Mouse (Mus musculus) large intestine, adult 2 months (tissue): Measurements from ENCODE around the gene Sec13. TPM values are rescaled to one million over a fixed set of nuclear protein-coding genes. Genes with fewer than 3 reads are reported as not detected.
"Not testable (repeated sequence)": the region's sequence is repeated elsewhere in the genome, so short reads cannot be mapped to it uniquely, and the experiment has no call there.

Source experiments
- DNase-seq: peaks from one replicate; pipeline ENCODE4 v3.0.0-alpha.2; 2012; ENCODE audit warnings: low read depth, low spot score
- WGBS: fragments of 180-500 bp; shearing (Covaris S2); methylation state at CpG from one replicate; pipeline ENCODE4 v1.1.7; 2018; 5-methylcytosine and 5-hydroxymethylcytosine counted together
- polyA plus RNA-seq: library from polyadenylated mRNA; depleted of rRNA; stranded (reverse); fragments of >200 nt; gene quantifications from 2 replicates; pipeline ENCODE4 v1.2.3, GENCODE M21; 2012

Gene Sec13
- polyA plus RNA-seq, 1 experiment = 261 TPM

GRCm38 (mm10) chr6:113714276-113714675 lies 26.3 kb downstream of the Sec13 start:
- no peak for DNase-seq
- 80% methylated on average over 2 of the region's 2 CpGs for WGBS

- WGBS = 77% methylated on average over 5 of the region's 5 CpGs
- DNase-seq = not testable (repeated sequence)
Measured at GRCm38 (mm10) chr6:113713389-113713788, 27.2 kb downstream of the Sec13 start.

DNA sequence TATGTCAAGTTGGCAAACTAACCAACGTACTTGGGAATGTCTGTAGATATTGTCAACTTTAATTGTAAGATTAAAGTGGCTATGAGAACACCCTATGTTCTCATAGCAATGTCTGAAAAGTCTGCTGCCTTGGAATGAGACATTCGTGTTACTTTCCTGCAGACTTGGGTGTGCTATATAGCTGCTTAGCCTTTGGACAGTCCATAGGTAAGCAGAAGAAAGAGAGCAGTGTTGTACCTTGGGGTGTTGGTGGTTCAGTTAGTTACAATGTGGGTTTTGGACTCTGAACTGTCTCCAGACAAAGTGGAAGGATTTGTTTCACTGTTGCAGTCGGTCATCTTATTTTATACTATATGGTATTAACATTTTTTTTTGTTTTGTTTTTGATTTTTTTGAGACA lies 27.8 kb downstream of the Sec13 start:
- DNase-seq = no peak
- 55% methylated on average over 3 of the region's 3 CpGs for WGBS

GRCm38 (mm10) chr6:113697222-113698205 lies 43.0 kb downstream of the Sec13 start:
- WGBS = under 1% methylated on average over 113 of the region's 113 CpGs
- no peak for DNase-seq

DNA sequence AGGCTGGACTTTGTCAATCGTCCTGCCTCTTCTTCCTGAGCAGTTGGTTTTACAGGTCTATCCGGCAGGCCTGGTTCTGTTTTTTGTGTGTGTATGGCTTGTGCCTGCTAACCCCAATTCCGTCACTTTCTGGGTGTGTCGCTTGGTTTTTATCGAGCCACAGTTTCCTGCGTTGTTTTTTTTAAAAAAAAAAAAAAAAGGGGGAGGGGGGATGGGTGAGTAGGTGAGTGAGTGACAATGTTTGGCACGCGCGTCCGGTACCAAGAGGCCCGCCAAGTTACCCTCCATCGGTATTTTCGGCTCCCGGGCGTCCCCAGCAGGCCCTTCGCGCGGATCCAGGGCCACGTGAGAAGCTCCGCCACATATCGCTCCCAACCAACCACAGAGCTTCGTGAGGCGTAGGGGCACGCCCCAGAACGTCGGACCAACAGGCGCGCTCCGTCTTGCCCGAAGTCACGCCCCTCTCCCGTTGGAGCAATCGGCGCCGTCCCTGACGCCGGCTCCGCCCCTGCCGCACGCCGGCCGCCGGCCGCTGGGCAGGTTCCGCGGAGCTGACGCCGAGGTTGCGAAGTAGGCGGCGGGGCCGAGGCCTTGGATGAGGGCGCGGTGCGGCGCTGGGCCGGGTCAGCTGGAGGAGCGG lies 43.8 kb downstream of the Sec13 start, which contains the start of gene Tatdn2:
Gene Tatdn2, plus strand, starts transcription at position 469 of the 640 bp plus-strand sequence.
- peak; percentile 78 for DNase-seq
- WGBS = under 1% methylated on average over 58 of the region's 58 CpGs

GRCm38 (mm10) chr6:113695766-113696355 lies 44.7 kb downstream of the Sec13 start:
- WGBS = 25% methylated on average over 4 of the region's 4 CpGs
- no peak for DNase-seq

DNA sequence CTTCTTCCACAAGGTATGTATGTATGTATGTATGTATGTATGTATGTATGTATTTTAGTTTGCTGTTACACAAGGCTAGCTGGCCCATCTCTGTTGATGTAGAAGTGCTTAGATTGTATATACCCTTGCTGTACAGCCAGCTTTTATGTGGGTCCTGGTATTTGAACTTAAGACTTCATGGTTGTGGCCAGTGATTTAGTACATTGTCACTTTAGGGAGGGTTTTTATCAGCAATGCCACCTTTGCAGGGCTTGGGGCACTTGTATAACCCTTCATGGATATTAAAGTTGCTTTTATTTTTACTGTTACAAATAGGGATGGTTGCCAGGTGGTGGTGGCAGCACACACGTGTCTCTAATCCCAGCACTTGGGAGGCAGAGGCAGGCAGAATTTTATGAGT lies 45.3 kb downstream of the Sec13 start:
- WGBS = 13% methylated on average over 1 of the region's 1 CpGs
- no peak for DNase-seq

- 84% methylated on average over 5 of the region's 5 CpGs for WGBS
- DNase-seq = no peak
Measured at GRCm38 (mm10) chr6:113693377-113693776, 47.2 kb downstream of the Sec13 start.

GRCm38 (mm10) chr6:113692661-113693133 lies 47.8 kb downstream of the Sec13 start:
- WGBS = 54% methylated on average over 5 of the region's 5 CpGs
- DNase-seq = no peak

DNA sequence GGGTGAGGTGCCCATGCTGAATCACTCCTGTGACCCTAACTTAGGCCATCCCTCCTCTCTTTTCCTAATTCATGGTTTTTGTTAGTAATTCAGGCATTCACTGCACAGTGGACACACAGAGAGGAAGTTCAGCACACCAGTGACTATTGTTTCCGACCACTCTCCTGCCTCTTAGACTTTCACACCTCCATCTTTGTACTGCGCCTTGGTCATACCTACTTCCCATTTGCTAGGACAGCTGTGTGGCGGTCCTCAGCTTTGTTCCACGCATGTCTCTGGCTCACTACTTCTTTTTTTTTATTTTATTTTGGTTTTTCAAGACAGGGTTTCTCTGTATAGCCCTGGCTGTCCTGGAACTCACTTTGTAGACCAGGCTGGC lies 49.5 kb downstream of the Sec13 start:
- DNase-seq = no peak
- WGBS = 78% methylated on average over 4 of the region's 4 CpGs

DNA sequence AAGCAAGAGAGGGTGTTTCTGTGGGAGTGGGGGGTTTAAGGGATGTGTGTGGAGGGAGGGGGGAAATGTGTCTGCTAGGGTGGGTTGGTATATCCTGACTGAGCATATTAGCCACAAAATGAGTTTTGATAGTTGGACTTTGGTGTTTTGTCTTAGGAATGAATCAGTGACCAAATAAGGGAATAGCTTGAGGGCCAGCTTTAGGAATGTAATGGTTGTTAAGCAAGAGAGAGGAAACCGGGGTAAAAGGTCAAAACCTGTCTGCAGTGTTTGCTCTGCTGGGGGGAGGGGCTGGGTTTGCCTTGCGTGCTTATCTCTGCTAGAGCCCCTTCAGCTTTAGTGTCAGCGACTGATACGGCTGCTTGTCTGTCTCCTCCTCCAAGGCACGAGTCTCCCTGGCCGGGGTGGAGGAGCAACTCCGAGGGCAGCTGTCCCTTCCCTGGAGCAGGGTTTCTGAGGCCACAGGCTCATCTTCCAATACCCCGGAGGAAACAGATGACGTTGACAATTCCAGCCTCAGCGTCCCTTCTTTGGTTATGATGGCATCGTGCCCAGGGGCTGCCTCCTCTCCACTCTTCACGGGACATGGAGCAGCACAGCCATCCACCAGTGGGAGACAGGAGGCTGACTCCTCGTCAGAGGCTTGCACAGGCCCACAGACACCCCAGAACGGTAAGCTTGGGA lies 50.0 kb downstream of the Sec13 start:
- WGBS = 7% methylated on average over 14 of the region's 14 CpGs
- no peak for DNase-seq

DNA sequence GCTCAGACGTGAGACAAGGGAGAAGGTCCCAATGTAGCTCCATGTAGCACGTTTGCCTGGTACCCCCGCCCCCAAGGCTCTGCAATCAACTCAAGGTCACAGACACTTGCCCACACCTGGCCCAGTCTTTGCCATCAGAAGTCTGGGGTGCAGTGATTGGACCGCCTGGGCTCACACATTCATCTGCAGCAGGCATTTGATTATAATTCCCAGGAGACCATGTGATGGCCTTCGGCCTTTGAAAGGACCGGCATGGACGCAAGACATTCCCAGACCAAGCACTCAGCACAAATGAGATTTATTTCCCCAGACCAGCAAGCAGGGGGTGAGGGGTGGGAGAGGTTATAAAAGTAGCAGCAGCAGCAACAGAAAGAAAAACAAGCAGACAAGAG lies 50.5 kb downstream of the Sec13 start:
- no peak for DNase-seq
- WGBS = 17% methylated on average over 7 of the region's 7 CpGs

- no peak for DNase-seq
- WGBS = 35% methylated on average over 8 of the region's 8 CpGs
Measured at GRCm38 (mm10) chr6:113686551-113687125, 53.9 kb downstream of the Sec13 start.

- DNase-seq = no peak
- 88% methylated on average over 10 of the region's 10 CpGs for WGBS
Measured at GRCm38 (mm10) chr6:113683081-113683825, 57.3 kb downstream of the Sec13 start.

DNA sequence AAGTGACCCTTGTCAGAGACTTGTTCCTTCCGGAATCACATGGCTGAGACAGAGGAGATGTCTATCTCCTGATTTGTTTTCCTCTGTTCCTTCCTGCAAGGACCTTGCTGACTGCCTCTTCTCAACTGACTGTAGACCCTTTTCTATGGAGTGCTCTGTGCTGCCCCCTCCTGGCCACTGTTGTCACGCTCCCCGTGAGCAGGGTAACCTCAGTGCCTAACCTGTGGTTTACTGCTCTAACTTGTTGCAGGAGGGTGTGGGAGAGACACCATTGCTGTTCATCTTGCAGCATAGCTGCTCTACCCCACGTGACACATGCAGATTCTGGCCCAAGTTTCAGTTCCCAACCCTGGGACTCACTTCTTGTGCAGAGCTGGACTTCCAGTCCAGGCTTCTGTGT lies 59.3 kb downstream of the Sec13 start:
- 15% methylated on average over 4 of the region's 4 CpGs for WGBS
- DNase-seq = no peak

DNA sequence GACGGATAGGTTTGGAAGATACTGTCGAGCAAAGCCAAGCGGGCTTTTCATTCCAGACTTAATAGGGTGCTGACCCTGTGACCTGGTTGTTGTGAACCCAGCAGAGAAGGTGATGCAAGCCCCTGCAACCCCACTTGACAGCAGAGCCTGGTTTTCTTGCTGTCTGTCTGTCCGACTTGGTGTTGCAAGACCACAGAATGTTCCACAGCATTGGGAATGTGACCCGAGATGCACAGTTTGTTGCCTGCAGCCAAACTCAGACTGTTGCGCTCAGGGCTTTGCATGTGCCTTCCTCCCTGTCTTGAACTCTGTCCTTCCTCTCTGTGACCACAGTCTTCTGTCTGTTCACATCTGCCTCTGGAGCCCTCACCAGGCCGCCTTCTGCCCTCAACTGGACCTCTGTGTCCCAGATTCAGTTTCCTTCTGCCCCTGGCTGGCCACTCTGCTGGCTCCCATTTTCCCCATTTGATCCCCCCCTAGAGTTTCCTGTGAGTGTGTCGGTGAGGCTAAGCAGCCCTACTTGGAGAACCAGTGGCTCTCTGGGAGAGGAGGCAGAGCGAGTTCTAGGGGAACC lies 60.5 kb downstream of the Sec13 start:
- no peak for DNase-seq
- 88% methylated on average over 9 of the region's 9 CpGs for WGBS

- no peak for DNase-seq
- WGBS = 85% methylated on average over 14 of the region's 14 CpGs
Measured at GRCm38 (mm10) chr6:113678246-113679012, 62.1 kb downstream of the Sec13 start.
